Mouse (Mus musculus) CH12.LX (cell line): Measurements from ENCODE around the gene Sptb. TPM values are rescaled to one million over a fixed set of nuclear protein-coding genes. Genes with fewer than 3 reads are reported as not detected.

ENCODE experiments used
- DNase-seq: peaks from one replicate; pipeline ENCODE4 v3.0.0-alpha.2; 2013; ENCODE audit errors: extremely low read depth
- H3K27ac ChIP-seq: 2 replicates; pipeline ENCODE4 v1.5.1; 2012; ENCODE audit warnings: low read depth, mild to moderate bottlenecking, control low read depth, moderate library complexity; ENCODE audit not compliant: insufficient read depth
- H3K27me3 ChIP-seq: replicated peaks from 2 replicates; pipeline ENCODE3; 2012; ENCODE audit warnings: inconsistent platforms
- H3K36me3 ChIP-seq, 2 experiments: replicated peaks in 1 of 2; 2 replicates each; pipeline versions ENCODE3 to v1.6.1; 2012; ENCODE audit warnings: inconsistent platforms in 1 of 2, low read length in 1 of 2, mild to moderate bottlenecking in 1 of 2, mixed read lengths in 1 of 2, moderate library complexity in 1 of 2; ENCODE audit not compliant: control insufficient read depth in 1 of 2, insufficient read depth in 1 of 2
- H3K4me1 ChIP-seq, 2 experiments: 2 replicates each; pipeline ENCODE4 v1.6.1; 2012; ENCODE audit warnings: inconsistent platforms in 1 of 2, moderate library complexity in 1 of 2; ENCODE audit not compliant: insufficient read depth in 2 of 2, control insufficient read depth in 1 of 2
- H3K4me2 ChIP-seq: 2 replicates; pipeline ENCODE4 v1.6.1; 2012; ENCODE audit warnings: low read depth, mild to moderate bottlenecking, control low read depth; ENCODE audit not compliant: poor library complexity, insufficient read depth, severe bottlenecking
- H3K4me3 ChIP-seq, 3 experiments: fragments of 150-350 bp in 1 of 3; sonication (generic) in 1 of 3; replicated peaks in 1 of 3; 2 replicates each; pipeline versions ENCODE3 to v1.5.1; 2011 to 2012; ENCODE audit warnings: low read depth in 2 of 3, low read length in 2 of 3, mild to moderate bottlenecking in 2 of 3, moderate library complexity in 2 of 3, control low read depth in 1 of 3, improper control_type of control experiment in 1 of 3, inconsistent platforms in 1 of 3, mixed read lengths in 1 of 3; ENCODE audit not compliant: poor library complexity in 1 of 3
- H3K79me2 ChIP-seq: replicated peaks from 2 replicates; pipeline ENCODE4 v1.6.1; 2012; ENCODE audit warnings: mild to moderate bottlenecking, moderate library complexity; ENCODE audit not compliant: control insufficient read depth, poor library complexity, insufficient read depth, severe bottlenecking; ENCODE audit errors: extremely low read depth
- H3K9ac ChIP-seq: 2 replicates; pipeline ENCODE4 v1.6.1; 2012; ENCODE audit warnings: low read depth, mild to moderate bottlenecking, control low read depth, moderate library complexity; ENCODE audit not compliant: insufficient read depth
- H3K9me3 ChIP-seq: replicated peaks from 2 replicates; pipeline ENCODE3; 2012; ENCODE audit warnings: low read length, inconsistent platforms, mixed read lengths
- BHLHE40 ChIP-seq: IDR thresholded peaks from 2 replicates; pipeline ENCODE4 v1.6.1; 2011; ENCODE audit warnings: mild to moderate bottlenecking, low read depth, low read length, improper control_type of control experiment
- CHD1 ChIP-seq: IDR thresholded peaks from 2 replicates; pipeline ENCODE4 v1.6.1; 2012; ENCODE audit warnings: low read depth, low read length, improper control_type of control experiment, inconsistent platforms
- CTCF ChIP-seq, 2 experiments: IDR thresholded peaks in 1 of 2; conservative IDR thresholded peaks in 1 of 2; 2 replicates each; pipeline ENCODE4 v1.5.1; 2011 to 2012; ENCODE audit warnings: low read depth in 2 of 2, low read length in 2 of 2, improper control_type of control experiment in 1 of 2, inconsistent platforms in 1 of 2, mild to moderate bottlenecking in 1 of 2, moderate library complexity in 1 of 2
- EP300 ChIP-seq: IDR thresholded peaks from 2 replicates; pipeline ENCODE4 v1.6.1; 2011; ENCODE audit warnings: low read length, improper control_type of control experiment
- ETS1 ChIP-seq: conservative IDR thresholded peaks from 2 replicates; pipeline ENCODE4 v1.6.1; 2012; ENCODE audit warnings: low read depth, mild to moderate bottlenecking, inconsistent platforms, low read length, improper control_type of control experiment, moderate library complexity
- IRF4 ChIP-seq: IDR thresholded peaks from 2 replicates; pipeline ENCODE4 v1.6.1; 2014; ENCODE audit warnings: low read depth, mild to moderate bottlenecking, inconsistent platforms, low read length, improper control_type of control experiment
- JUN ChIP-seq: IDR thresholded peaks from 2 replicates; pipeline ENCODE4 v1.6.1; 2011; ENCODE audit warnings: low read depth, mild to moderate bottlenecking, low read length, improper control_type of control experiment, moderate library complexity; ENCODE audit not compliant: insufficient read depth
- JUND ChIP-seq: conservative IDR thresholded peaks from 2 replicates; pipeline ENCODE4 v1.6.1; 2011; ENCODE audit warnings: low read depth, low read length, improper control_type of control experiment
- MAFK ChIP-seq: IDR thresholded peaks from 2 replicates; pipeline ENCODE4 v1.6.1; 2011; ENCODE audit warnings: low read length, improper control_type of control experiment; ENCODE audit not compliant: insufficient replicate concordance
- MAZ ChIP-seq: IDR thresholded peaks from 2 replicates; pipeline ENCODE4 v1.6.1; 2012; ENCODE audit warnings: low read depth, mild to moderate bottlenecking, inconsistent platforms, low read length, improper control_type of control experiment, moderate library complexity
- MYC ChIP-seq: IDR thresholded peaks from 2 replicates; pipeline ENCODE4 v1.6.1; 2011; ENCODE audit warnings: low read depth, mild to moderate bottlenecking, improper control_type of control experiment, low read length
- PAX5 ChIP-seq: IDR thresholded peaks from 2 replicates; pipeline ENCODE4 v1.6.1; 2012; ENCODE audit warnings: low read length, inconsistent platforms, mixed read lengths
- POLR2A ChIP-seq: IDR thresholded peaks from 2 replicates; pipeline ENCODE4 v1.6.1; 2011; ENCODE audit warnings: low read depth, mild to moderate bottlenecking, improper control_type of control experiment, low read length
- TBP ChIP-seq: conservative IDR thresholded peaks from 2 replicates; pipeline ENCODE4 v1.6.1; 2011; ENCODE audit warnings: low read depth, low read length, improper control_type of control experiment
- TCF12 ChIP-seq: IDR thresholded peaks from 2 replicates; pipeline ENCODE4 v1.6.1; 2014; ENCODE audit warnings: low read depth, mild to moderate bottlenecking, inconsistent platforms, low read length, improper control_type of control experiment
- USF1 ChIP-seq: IDR thresholded peaks from 2 replicates; pipeline ENCODE4 v1.6.1; 2014; ENCODE audit warnings: low read depth, mild to moderate bottlenecking, inconsistent platforms, low read length, improper control_type of control experiment
- USF2 ChIP-seq: conservative IDR thresholded peaks from 2 replicates; pipeline ENCODE4 v1.6.1; 2011; ENCODE audit warnings: low read depth, low read length, improper control_type of control experiment
- ZKSCAN1 ChIP-seq: IDR thresholded peaks from 2 replicates; pipeline ENCODE4 v1.6.1; 2012; ENCODE audit warnings: low read depth, inconsistent platforms, low read length, improper control_type of control experiment, borderline replicate concordance
- ZNF384 ChIP-seq: IDR thresholded peaks from 2 replicates; pipeline ENCODE4 v1.6.1; 2012; ENCODE audit warnings: low read depth, low read length, improper control_type of control experiment, inconsistent platforms
- dilution Hi-C: fragments of 300-500 bp; cut with MboI; formaldehyde crosslinking; loops from 2 replicates; pipeline ENCODE4 v1.14.3; 2020; ENCODE audit warnings: low sequenced_read_pairs; ENCODE audit not compliant: extremely low pct_unique_long_range_greater_than_20kb, extremely low pct_ligation_motif_present
- in situ Hi-C: fragments of 300-500 bp; cut with MboI; formaldehyde crosslinking; loops from 3 replicates; pipeline ENCODE4 v1.14.3; 2019; ENCODE audit warnings: low sequenced_read_pairs, low pct_ligation_motif_present, low pct_unique_long_range_greater_than_20kb, mixed read lengths
- polyA plus RNA-seq: library from polyadenylated mRNA; unstranded; fragments of >175 nt; gene quantifications from 2 replicates; pipeline ENCODE4 v1.2.1, GENCODE M21; 2012; ENCODE audit warnings: low read depth; ENCODE audit not compliant: insufficient read length
- total RNA-seq, 2 experiments: library from RNA; depleted of rRNA; stranded (reverse); fragments of 300-350 nt in 1 of 2; fragments of >200 nt in 1 of 2; gene quantifications; 2 replicates each; pipeline ENCODE4 v1.2.3; 2012 to 2014

Sptb gene
- total and polyA plus RNA-seq, 3 experiments = 0.03 to 0.04 (median 0.04) TPM

GRCm38 (mm10) chr12:76594556-76594955 lies 115.8 kb downstream of the Sptb start:
- no peak overlapping the region for H3K4me3 ChIP-seq
- no peak overlapping the region for H3K27ac ChIP-seq
- peaks cover 42% of the 10 kb centered on the region for H3K27me3 ChIP-seq
- no peaks in the 10 kb centered on the region for H3K79me2 ChIP-seq
- H3K4me2 ChIP-seq = no peak overlapping the region
- TF ChIP-seq EP300 (no peak), ZKSCAN1 (no peak), CTCF (conservative IDR thresholded peaks at IDR 0.05 in 1 of 2, IDR thresholded peaks at IDR 0.05 in 1 of 2; ENCODE audit: low read depth in 2 of 2, low read length in 2 of 2) (no peak), CHD1 (no peak), POLR2A (no peak), TBP (no peak), USF1 (no peak), ETS1 (no peak), MAZ (no peak), USF2 (no peak), TCF12 (no peak), ZNF384 (no peak), PAX5 (no peak), JUN (no peak), BHLHE40 (no peak), IRF4 (no peak), MYC (no peak), JUND (no peak)
- dilution Hi-C loops = no loop called here
- H3K9ac ChIP-seq = no peak overlapping the region
- no peaks in the 10 kb centered on the region for H3K36me3 ChIP-seq
- in situ Hi-C loops = loop anchor here (5.0 to 10.0 kb wide), 2 partner anchors 97 to 230 kb away; partner anchors contain the start of gene Zbtb25
- no peak for DNase-seq
- H3K4me1 ChIP-seq = peaks cover 12% of the 10 kb centered on the region in 2 experiments
- H3K9me3 ChIP-seq = no peaks in the 10 kb centered on the region

GRCm38 (mm10) chr12:76593839-76594322 lies 116.5 kb downstream of the Sptb start:
- DNase-seq = peak; percentile 53
- H3K9me3 ChIP-seq = no peaks in the 10 kb centered on the region
- H3K36me3 ChIP-seq = no peaks in the 10 kb centered on the region
- 0 out of 2 replicates have a peak, but pooled peaks have one; percentile 22 for TF ChIP-seq MAFK
- TF ChIP-seq TBP = no peak
- in situ Hi-C loops = loop anchor here (5.0 to 10.0 kb wide), 2 partner anchors 97 to 229 kb away; partner anchors contain the start of gene Zbtb25
- no peak overlapping the region for H3K4me2 ChIP-seq
- H3K4me1 ChIP-seq = peaks cover 12% of the 10 kb centered on the region in 2 experiments
- no peaks in the 10 kb centered on the region for H3K79me2 ChIP-seq
- no peak overlapping the region for H3K4me3 ChIP-seq
- dilution Hi-C loops = no loop called here
- no peak overlapping the region for H3K9ac ChIP-seq
- no peak overlapping the region for H3K27ac ChIP-seq
- peaks cover 48% of the 10 kb centered on the region for H3K27me3 ChIP-seq
